8 mouse cellular contexts compared by ENCODE assay signal in genomic region chr19:10239975-10240653, GRCm38 (mm10). TPM values are rescaled to one million over a fixed set of nuclear protein-coding genes. Genes with fewer than 3 reads are reported as not detected.
A peak's percentile ranks its signal among the peaks of the same experiment; 100 is the strongest.
DNase-seq lines count a peak whose midpoint lies in the region; ATAC-seq lines count a peak whose summit lies in the region.

No protein-coding gene starts in this region.

- no peak for DNase-seq in kidney, adult 8-10 months
- no peak for DNase-seq in gastrocnemius, postnatal 25 days
- no peak for DNase-seq in layer of hippocampus, adult 18-20 months (ENCODE audit: low spot score in 2 of 2)

- H3K27ac ChIP-seq in kidney, embryonic 14.5 days (ENCODE audit: low read depth, low read length), result 0 out of 2 replicates have a peak overlapping the region, but pooled peaks have one; percentile 7
- H3K27ac ChIP-seq in brown adipose tissue, adult 24 weeks (replicated peaks; ENCODE audit: low read depth, low read length), result no peak overlapping the region
- no peak overlapping the region for H3K27ac ChIP-seq in hindbrain, embryonic 16.5 days (ENCODE audit: low read depth, low read length)
- H3K27ac ChIP-seq in midbrain, embryonic 16.5 days (ENCODE audit: low read length), result no peak overlapping the region

- H3K36me3 ChIP-seq in kidney, embryonic 14.5 days (ENCODE audit: control insufficient read depth, insufficient read depth, low read length), result no peaks in the 10 kb centered on the region
- no peaks in the 10 kb centered on the region for H3K36me3 ChIP-seq in hindbrain, embryonic 16.5 days (ENCODE audit: control insufficient read depth, insufficient read depth, low read length)
- no peaks in the 10 kb centered on the region for H3K36me3 ChIP-seq in midbrain, embryonic 16.5 days (ENCODE audit: control insufficient read depth, insufficient read depth, low read length)

- peak overlapping the region; percentile 65 for H3K9ac ChIP-seq in kidney, embryonic 14.5 days (ENCODE audit: low read depth, low read length)
- H3K9ac ChIP-seq in hindbrain, embryonic 16.5 days (ENCODE audit: low read depth, low read length), result peak overlapping the region; percentile 61
- H3K9ac ChIP-seq in midbrain, embryonic 16.5 days (ENCODE audit: low read depth, low read length), result peak overlapping the region; percentile 63

- ATAC-seq in kidney, embryonic 14.5 days (ENCODE audit: low FRiP score, low TSS enrichment), result no peak; the same call in 1 of the 2 replicates
- peak; percentile 21 for ATAC-seq in hindbrain, embryonic 16.5 days
- no peak; the same call in 1 of the 2 replicates for ATAC-seq in midbrain, embryonic 16.5 days
- ATAC-seq in inflammation-experienced regulatory T-cells, adult 6 months, result no peak

- H3K27me3 ChIP-seq in kidney, embryonic 14.5 days (ENCODE audit: control insufficient read depth, insufficient read depth, low read length), result no peaks in the 10 kb centered on the region
- H3K27me3 ChIP-seq in hindbrain, embryonic 16.5 days (replicated peaks; ENCODE audit: control insufficient read depth, insufficient read depth, low read length), result peaks cover 4% of the 10 kb centered on the region
- peaks cover 8% of the 10 kb centered on the region for H3K27me3 ChIP-seq in midbrain, embryonic 16.5 days (ENCODE audit: control insufficient read depth, insufficient read depth, low read depth, low read length)

- 4% methylated on average over 21 of the region's 26 CpGs for WGBS in kidney, embryonic 14.5 days
- WGBS in hindbrain, embryonic 16.5 days, result 3% methylated on average over 25 of the region's 26 CpGs
- WGBS in midbrain, embryonic 16.5 days, result 5% methylated on average over 21 of the region's 26 CpGs

- peaks cover 9% of the 10 kb centered on the region; the same call in 1 of the 2 replicates for H3K4me1 ChIP-seq in kidney, embryonic 14.5 days (ENCODE audit: control insufficient read depth, insufficient read depth, low read length)
- no peaks in the 10 kb centered on the region for H3K4me1 ChIP-seq in brown adipose tissue, adult 24 weeks (ENCODE audit: control insufficient read depth, insufficient read depth, insufficient read length, low read length)
- H3K4me1 ChIP-seq in hindbrain, embryonic 16.5 days (ENCODE audit: control insufficient read depth, insufficient read depth, low read depth, low read length), result no peaks in the 10 kb centered on the region; the same call in 1 of the 2 replicates
- H3K4me1 ChIP-seq in midbrain, embryonic 16.5 days (ENCODE audit: control insufficient read depth, insufficient read depth, low read length), result peaks cover 5% of the 10 kb centered on the region

- H3K4me2 ChIP-seq in kidney, embryonic 14.5 days (replicated peaks; ENCODE audit: low read depth, low read length), result peak overlapping the region; percentile 90
- H3K4me2 ChIP-seq in hindbrain, embryonic 16.5 days (ENCODE audit: low read length), result peak overlapping the region; percentile 79
- peak overlapping the region; percentile 70 for H3K4me2 ChIP-seq in midbrain, embryonic 16.5 days (ENCODE audit: low read length)

- peak overlapping the region; percentile 51 for H3K4me3 ChIP-seq in kidney, embryonic 14.5 days (ENCODE audit: low read length)
- peak overlapping the region; percentile 52 for H3K4me3 ChIP-seq in brown adipose tissue, adult 24 weeks (ENCODE audit: insufficient read depth, low read depth, low read length)
- peak overlapping the region; percentile 47 for H3K4me3 ChIP-seq in hindbrain, embryonic 16.5 days (ENCODE audit: low read length)
- H3K4me3 ChIP-seq in midbrain, embryonic 16.5 days (ENCODE audit: low read depth, low read length), result peak overlapping the region; percentile 44

- H3K9me3 ChIP-seq in kidney, embryonic 14.5 days (ENCODE audit: control insufficient read depth, low read length), result no peaks in the 10 kb centered on the region
- H3K9me3 ChIP-seq in hindbrain, embryonic 16.5 days (ENCODE audit: control insufficient read depth, low read length), result no peaks in the 10 kb centered on the region
- H3K9me3 ChIP-seq in midbrain, embryonic 16.5 days (replicated peaks; ENCODE audit: control insufficient read depth, low read length, poor library complexity, severe bottlenecking), result no peaks in the 10 kb centered on the region

RNA-seq across cellular contexts. Expression of gene Myrf, which starts 0.4 kb away (rescaled TPM):
- 3.9 and 6.4 TPM in 2 replicates for polyA plus RNA-seq in kidney, embryonic 14.5 days (2014; fragmentation: Nextera tagmentation; extraction: Ambion mirVana)
- 0.44 and 0.50 TPM in 2 replicates for polyA plus RNA-seq in brown adipose tissue, adult 24 weeks (2012; ENCODE audit: insufficient read depth, insufficient read length, missing spikeins)
- 0.95 and 1.1 TPM in 2 replicates for polyA plus RNA-seq in hindbrain, embryonic 16.5 days (2015; fragmentation: Nextera tagmentation; extraction: Ambion mirVana)
- 0.57 and 0.82 TPM in 2 replicates for polyA plus RNA-seq in midbrain, embryonic 16.5 days (2015; fragmentation: Nextera tagmentation; extraction: Ambion mirVana)
- not detected for total RNA-seq in gastrocnemius, postnatal 25 days (2021)
- polyA plus RNA-seq in inflammation-experienced regulatory T-cells, adult 6 months (2017; shearing (Covaris generic)), result not detected
- total RNA-seq in layer of hippocampus, adult 18-20 months (2021), result 10 to 100 TPM; 31.9 to 33.9 TPM

RNA-seq across cellular contexts. Expression of gene Fen1, which starts 36.1 kb away (rescaled TPM):
- polyA plus RNA-seq in kidney, embryonic 14.5 days (2014; fragmentation: Nextera tagmentation; extraction: Ambion mirVana), result 92.9 and 99.2 TPM in 2 replicates
- 1.4 and 2.1 TPM in 2 replicates for polyA plus RNA-seq in brown adipose tissue, adult 24 weeks (2012; ENCODE audit: insufficient read depth, insufficient read length, missing spikeins)
- polyA plus RNA-seq in hindbrain, embryonic 16.5 days (2015; fragmentation: Nextera tagmentation; extraction: Ambion mirVana), result 27.6 and 29.4 TPM in 2 replicates
- polyA plus RNA-seq in midbrain, embryonic 16.5 days (2015; fragmentation: Nextera tagmentation; extraction: Ambion mirVana), result 19.5 and 21.9 TPM in 2 replicates
- total RNA-seq in gastrocnemius, postnatal 25 days (2021), result 1 to 10 TPM; 2.9 to 3.7 TPM
- polyA plus RNA-seq in inflammation-experienced regulatory T-cells, adult 6 months (2017; shearing (Covaris generic)), result 100 to 1,000 TPM in 1 of 3 experiments, 10 to 100 TPM in 2; 51.3 to 106 (median 64.4) TPM
- 10 to 100 TPM in 1 of 2 experiments, 1 to 10 TPM in 1; 9.5 to 10.7 TPM for total RNA-seq in layer of hippocampus, adult 18-20 months (2021)

RNA-seq across cellular contexts. Expression of gene Tmem258, which starts 36.3 kb away (rescaled TPM):
- polyA plus RNA-seq in kidney, embryonic 14.5 days (2014; fragmentation: Nextera tagmentation; extraction: Ambion mirVana), result 467 and 649 TPM in 2 replicates
- 175 and 198 TPM in 2 replicates for polyA plus RNA-seq in brown adipose tissue, adult 24 weeks (2012; ENCODE audit: insufficient read depth, insufficient read length, missing spikeins)
- polyA plus RNA-seq in hindbrain, embryonic 16.5 days (2015; fragmentation: Nextera tagmentation; extraction: Ambion mirVana), result 281 and 311 TPM in 2 replicates
- 278 and 290 TPM in 2 replicates for polyA plus RNA-seq in midbrain, embryonic 16.5 days (2015; fragmentation: Nextera tagmentation; extraction: Ambion mirVana)
- total RNA-seq in gastrocnemius, postnatal 25 days (2021), result 10 to 100 TPM; 81.8 to 94.5 TPM
- 100 to 1,000 TPM; 337 to 380 (median 368) TPM for polyA plus RNA-seq in inflammation-experienced regulatory T-cells, adult 6 months (2017; shearing (Covaris generic))
- total RNA-seq in layer of hippocampus, adult 18-20 months (2021), result 10 to 100 TPM; 81.9 to 84.8 TPM

RNA-seq across cellular contexts. Expression of gene Fads1, which starts 57.4 kb away (rescaled TPM):
- 51.3 and 94.3 TPM in 2 replicates for polyA plus RNA-seq in kidney, embryonic 14.5 days (2014; fragmentation: Nextera tagmentation; extraction: Ambion mirVana)
- polyA plus RNA-seq in brown adipose tissue, adult 24 weeks (2012; ENCODE audit: insufficient read depth, insufficient read length, missing spikeins), result 11.0 and 13.5 TPM in 2 replicates
- polyA plus RNA-seq in hindbrain, embryonic 16.5 days (2015; fragmentation: Nextera tagmentation; extraction: Ambion mirVana), result 169 and 177 TPM in 2 replicates
- 181 and 190 TPM in 2 replicates for polyA plus RNA-seq in midbrain, embryonic 16.5 days (2015; fragmentation: Nextera tagmentation; extraction: Ambion mirVana)
- 1 to 10 TPM; 6.9 to 8.2 TPM for total RNA-seq in gastrocnemius, postnatal 25 days (2021)
- polyA plus RNA-seq in inflammation-experienced regulatory T-cells, adult 6 months (2017; shearing (Covaris generic)), result 1 to 10 TPM; 5.4 to 6.0 (median 5.7) TPM
- 100 to 1,000 TPM; 187 to 200 TPM for total RNA-seq in layer of hippocampus, adult 18-20 months (2021)
